Mouse (Mus musculus): Measurements from ENCODE around the gene Srp9. TPM values are rescaled to one million over a fixed set of nuclear protein-coding genes. Genes with fewer than 3 reads are reported as not detected.

Gene Srp9
- 87.8 and 89.0 TPM in 2 replicates for polyA plus RNA-seq (2011; ENCODE audit: insufficient read depth, insufficient read length, low read depth, missing spikeins)

DNA sequence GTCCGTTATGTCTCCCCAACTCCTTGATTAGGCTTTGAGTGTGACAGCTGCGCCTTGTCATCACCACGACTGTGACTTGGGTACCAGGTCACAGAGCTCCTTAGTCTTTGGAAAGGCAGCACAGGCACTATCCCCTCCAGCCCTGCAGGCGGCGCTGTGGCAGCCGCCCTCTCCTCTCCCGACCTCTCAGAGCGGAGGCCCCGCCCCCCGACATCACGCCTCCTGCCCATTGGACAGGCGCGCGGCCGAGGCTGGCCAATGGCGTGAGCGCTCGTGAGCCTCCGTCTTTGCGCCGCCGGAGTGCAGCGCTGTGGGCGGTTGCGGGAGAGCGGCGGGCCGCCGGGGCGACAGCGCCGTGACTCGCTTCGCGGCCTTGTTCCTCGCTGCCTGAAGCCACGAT lies at the start of gene Srp9:
Srp9 (plus strand) TSS at position 232 of the 400 bp plus-strand sequence.
- H3K36me3 ChIP-seq (ENCODE audit: control insufficient read depth, insufficient read depth, low read length, poor library complexity, severe bottlenecking) = peaks cover 9% of the 10 kb centered on the region; the same call in 1 of the 2 replicates
- H3K27me3 ChIP-seq (ENCODE audit: control insufficient read depth, insufficient read depth, low read length, poor library complexity, severe bottlenecking) = no peaks in the 10 kb centered on the region
- TF ChIP-seq POLR2A (IDR thresholded peaks at IDR 0.05; ENCODE audit: insufficient read depth, low read length) (peak; percentile 40), EP300 (IDR thresholded peaks at IDR 0.05; ENCODE audit: insufficient read depth, low read depth, low read length) (no peak), CTCF (IDR thresholded peaks at IDR 0.05; ENCODE audit: low read depth, low read length) (peak; percentile 85)
- no peaks in the 10 kb centered on the region for H3K4me1 ChIP-seq (ENCODE audit: control insufficient read depth, insufficient read depth, low read length)
- no peak within 1 kb of the TSS for H3K27ac ChIP-seq (ENCODE audit: insufficient read depth, low read length)
- H3K9ac ChIP-seq (ENCODE audit: low read depth, poor library complexity, severe bottlenecking) = peak within 1 kb of the TSS; percentile 56
- no peaks in the 10 kb centered on the region for H3K9me3 ChIP-seq (replicated peaks; ENCODE audit: control insufficient read depth, insufficient read depth, low read length, poor library complexity, severe bottlenecking)
- peak within 1 kb of the TSS; percentile 65 for H3K4me3 ChIP-seq (ENCODE audit: low read depth, low read length)

DNA sequence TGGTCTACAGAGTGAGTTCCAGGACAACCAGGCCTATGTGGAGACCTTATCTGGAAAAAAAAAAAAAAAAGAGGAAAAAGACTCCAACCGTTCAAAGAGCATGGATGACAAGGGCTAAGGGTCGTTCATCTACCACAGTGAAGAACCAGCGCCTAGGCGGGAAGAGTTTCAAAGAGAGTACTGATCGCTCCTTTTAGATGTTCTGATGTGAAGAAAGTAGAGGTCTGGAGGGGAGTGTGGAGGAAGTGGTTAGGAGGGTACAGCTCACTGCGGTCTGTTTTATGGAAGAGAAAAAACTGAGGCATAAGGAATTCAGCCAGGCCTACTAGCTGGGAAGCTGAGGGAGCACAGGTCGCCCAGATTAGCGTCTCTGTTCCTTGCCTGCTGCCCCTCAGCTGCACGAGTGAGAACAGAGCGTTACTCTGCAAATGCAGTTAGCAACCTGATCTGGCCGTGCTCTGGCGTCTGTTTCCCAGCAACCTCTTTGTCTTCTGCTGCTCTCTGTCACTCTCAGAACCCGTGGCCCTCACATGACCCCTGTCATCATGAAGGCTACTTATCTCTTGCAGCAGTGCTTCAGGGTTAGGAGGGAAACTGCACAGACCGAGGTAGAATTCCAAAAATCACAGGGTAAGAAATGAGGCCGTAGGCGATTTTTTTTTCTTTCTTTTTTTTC lies 42.7 kb upstream of the Srp9 start:
- no peaks in the 10 kb centered on the region for H3K36me3 ChIP-seq (ENCODE audit: control insufficient read depth, insufficient read depth, low read length, poor library complexity, severe bottlenecking)
- H3K4me3 ChIP-seq (ENCODE audit: low read depth, low read length) = no peak overlapping the region
- H3K27ac ChIP-seq (ENCODE audit: insufficient read depth, low read length) = no peak overlapping the region
- no peaks in the 10 kb centered on the region for H3K27me3 ChIP-seq (ENCODE audit: control insufficient read depth, insufficient read depth, low read length, poor library complexity, severe bottlenecking)
- H3K9ac ChIP-seq (ENCODE audit: low read depth, poor library complexity, severe bottlenecking) = no peak overlapping the region
- H3K9me3 ChIP-seq (replicated peaks; ENCODE audit: control insufficient read depth, insufficient read depth, low read length, poor library complexity, severe bottlenecking) = no peaks in the 10 kb centered on the region
- TF ChIP-seq POLR2A (IDR thresholded peaks at IDR 0.05; ENCODE audit: insufficient read depth, low read length) (no peak), EP300 (IDR thresholded peaks at IDR 0.05; ENCODE audit: insufficient read depth, low read depth, low read length) (peak; percentile 89)
- no peaks in the 10 kb centered on the region for H3K4me1 ChIP-seq (ENCODE audit: control insufficient read depth, insufficient read depth, low read length)

DNA sequence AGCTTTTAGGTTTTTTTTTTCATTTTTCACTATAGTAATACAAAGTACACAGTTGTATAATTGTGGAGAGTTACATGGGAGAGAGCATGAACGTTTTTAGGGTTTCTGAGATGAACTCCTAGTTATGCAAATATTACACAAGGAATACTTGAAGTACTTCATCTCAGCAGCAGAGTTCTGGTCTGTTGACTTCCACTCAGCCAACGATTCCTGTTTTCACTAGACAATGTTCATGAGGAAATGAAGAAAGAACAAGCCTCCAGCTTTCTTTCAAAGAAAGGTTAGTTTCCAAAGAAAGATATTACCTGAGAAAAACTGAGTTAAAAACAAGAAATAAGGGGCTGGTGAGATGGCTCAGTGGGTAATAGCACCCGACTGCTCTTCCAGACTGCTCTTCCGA lies 41.1 kb upstream of the Srp9 start:
- Histone ChIP-seq H3K27me3 (ENCODE audit: control insufficient read depth, insufficient read depth, low read length, poor library complexity, severe bottlenecking) (no peaks in the 10 kb centered on the region), H3K9me3 (replicated peaks; ENCODE audit: control insufficient read depth, insufficient read depth, low read length, poor library complexity, severe bottlenecking) (no peaks in the 10 kb centered on the region), H3K4me3 (ENCODE audit: low read depth, low read length) (no peak overlapping the region), H3K4me1 (ENCODE audit: control insufficient read depth, insufficient read depth, low read length) (no peaks in the 10 kb centered on the region), H3K36me3 (ENCODE audit: control insufficient read depth, insufficient read depth, low read length, poor library complexity, severe bottlenecking) (no peaks in the 10 kb centered on the region), H3K27ac (ENCODE audit: insufficient read depth, low read length) (no peak overlapping the region), H3K9ac (ENCODE audit: low read depth, poor library complexity, severe bottlenecking) (no peak overlapping the region)
- TF ChIP-seq CTCF (IDR thresholded peaks at IDR 0.05; ENCODE audit: low read depth, low read length) (no peak), EP300 (IDR thresholded peaks at IDR 0.05; ENCODE audit: insufficient read depth, low read depth, low read length) (no peak), POLR2A (IDR thresholded peaks at IDR 0.05; ENCODE audit: insufficient read depth, low read length) (no peak)

GRCm38 (mm10) chr1:182086759-182087158 lies 37.8 kb upstream of the Srp9 start:
- no peaks in the 10 kb centered on the region for H3K9me3 ChIP-seq (replicated peaks; ENCODE audit: control insufficient read depth, insufficient read depth, low read length, poor library complexity, severe bottlenecking)
- TF ChIP-seq EP300 (IDR thresholded peaks at IDR 0.05; ENCODE audit: insufficient read depth, low read depth, low read length) = no peak
- no peak for TF ChIP-seq CTCF (IDR thresholded peaks at IDR 0.05; ENCODE audit: low read depth, low read length)
- TF ChIP-seq POLR2A (IDR thresholded peaks at IDR 0.05; ENCODE audit: insufficient read depth, low read length) = no peak
- H3K9ac ChIP-seq (ENCODE audit: low read depth, poor library complexity, severe bottlenecking) = no peak overlapping the region
- H3K27ac ChIP-seq (ENCODE audit: insufficient read depth, low read length) = no peak overlapping the region
- peaks cover 11% of the 10 kb centered on the region for H3K4me1 ChIP-seq (ENCODE audit: control insufficient read depth, insufficient read depth, low read length)
- no peaks in the 10 kb centered on the region for H3K36me3 ChIP-seq (ENCODE audit: control insufficient read depth, insufficient read depth, low read length, poor library complexity, severe bottlenecking)
- no peak overlapping the region for H3K4me3 ChIP-seq (ENCODE audit: low read depth, low read length)
- no peaks in the 10 kb centered on the region for H3K27me3 ChIP-seq (ENCODE audit: control insufficient read depth, insufficient read depth, low read length, poor library complexity, severe bottlenecking)

DNA sequence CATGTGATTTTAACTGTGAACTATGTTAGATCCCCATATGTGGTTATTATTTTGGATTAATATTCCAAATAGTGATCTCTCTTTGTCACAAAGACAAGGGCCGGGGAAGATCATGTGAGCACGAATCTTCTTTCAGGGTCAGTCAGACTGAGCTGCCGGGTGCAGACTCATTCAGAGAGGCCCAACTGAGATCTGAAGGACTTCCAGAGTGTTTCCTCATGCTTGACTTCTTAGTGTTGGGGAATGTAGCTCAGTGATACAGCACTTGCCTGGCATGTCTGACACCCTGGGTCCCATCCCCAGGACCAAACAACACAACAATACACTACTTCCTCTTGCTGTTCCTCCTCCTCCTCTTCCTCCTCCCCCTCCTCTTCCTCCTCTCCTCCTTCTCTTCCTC lies 37.2 kb upstream of the Srp9 start:
- Histone ChIP-seq H3K9me3 (replicated peaks; ENCODE audit: control insufficient read depth, insufficient read depth, low read length, poor library complexity, severe bottlenecking) (no peaks in the 10 kb centered on the region), H3K4me1 (ENCODE audit: control insufficient read depth, insufficient read depth, low read length) (peaks cover 11% of the 10 kb centered on the region), H3K9ac (ENCODE audit: low read depth, poor library complexity, severe bottlenecking) (no peak overlapping the region), H3K27ac (ENCODE audit: insufficient read depth, low read length) (no peak overlapping the region), H3K36me3 (ENCODE audit: control insufficient read depth, insufficient read depth, low read length, poor library complexity, severe bottlenecking) (no peaks in the 10 kb centered on the region), H3K27me3 (ENCODE audit: control insufficient read depth, insufficient read depth, low read length, poor library complexity, severe bottlenecking) (no peaks in the 10 kb centered on the region), H3K4me3 (ENCODE audit: low read depth, low read length) (no peak overlapping the region)
- TF ChIP-seq CTCF (IDR thresholded peaks at IDR 0.05; ENCODE audit: low read depth, low read length) (no peak), EP300 (IDR thresholded peaks at IDR 0.05; ENCODE audit: insufficient read depth, low read depth, low read length) (no peak), POLR2A (IDR thresholded peaks at IDR 0.05; ENCODE audit: insufficient read depth, low read length) (no peak)
